In genomic region chr4:62313641-62314211, GRCm38 (mm10) we compare ENCODE assay signal across 30 mouse cellular contexts. TPM values are rescaled to one million over a fixed set of nuclear protein-coding genes. Genes with fewer than 3 reads are reported as not detected.
DNase-seq lines count a peak whose midpoint lies in the region; ATAC-seq and TF ChIP-seq lines count a peak whose summit lies in the region.
"Had no signal": no experiment of that assay in that cellular context is flagged by ENCODE, and none has a peak within 500 bp of the region (broad histone marks: within the 10 kb centered on the region; RNA-seq: fewer than 3 reads in every experiment).

No protein-coding gene starts in this region.

- no peaks in the 10 kb centered on the region for H3K9me3 ChIP-seq in liver, postnatal 0 days (ENCODE audit: low read length)
- H3K9me3 ChIP-seq in forebrain, embryonic 12.5 days = no peaks in the 10 kb centered on the region
- H3K9me3 ChIP-seq: forebrain, embryonic 15.5 days; G1E; heart, embryonic 10.5 days; heart, embryonic 15.5 days; hindbrain, embryonic 12.5 days; neural tube, embryonic 13.5 days had no signal

- no peak overlapping the region for H3K9ac ChIP-seq in liver, postnatal 0 days (replicated peaks)
- no peak overlapping the region for H3K9ac ChIP-seq in forebrain, embryonic 12.5 days
- H3K9ac ChIP-seq: forebrain, embryonic 15.5 days; heart, embryonic 15.5 days; hindbrain, embryonic 12.5 days; neural tube, embryonic 13.5 days had no signal

- H3K4me2 ChIP-seq in liver, postnatal 0 days (ENCODE audit: low read depth, low read length) = no peak overlapping the region
- H3K4me2 ChIP-seq in forebrain, embryonic 12.5 days = no peak overlapping the region
- H3K4me2 ChIP-seq: forebrain, embryonic 15.5 days; heart, embryonic 15.5 days; hindbrain, embryonic 12.5 days; midbrain, embryonic 11.5 days; neural tube, embryonic 13.5 days had no signal

- no peak for DNase-seq in layer of hippocampus, adult 2 months (ENCODE audit: low spot score in 2 of 2)
- DNase-seq in layer of hippocampus, postnatal 36 days = no peak
- peak; percentile 83 for DNase-seq in 416B (ENCODE audit: low read depth)
- DNase-seq in Patski (ENCODE audit: low read depth, low spot score) = peak; percentile 27
- no peak for DNase-seq in liver, postnatal 0 days
- DNase-seq in natural killer cell, adult 2 months (ENCODE audit: low spot score in 2 of 2) = no peak
- DNase-seq in left cerebral cortex, postnatal 14 days (ENCODE audit: low spot score in 2 of 2) = no peak
- DNase-seq: adrenal gland, postnatal 14 days; B cell, adult 2 months; cerebellum, adult 2 months; cerebellum, postnatal 25 days; gastrocnemius, postnatal 10 days; heart, postnatal 36 days; kidney, postnatal 14 days; left cerebral cortex, postnatal 4 days; lung, adult 2 months; lung, postnatal 10 days; right cerebral cortex, postnatal 4 days; thymus, postnatal 4 days had no signal

- no peaks in the 10 kb centered on the region for H3K27me3 ChIP-seq in Patski
- H3K27me3 ChIP-seq in liver, postnatal 0 days (ENCODE audit: insufficient read depth, low read length) = no peaks in the 10 kb centered on the region
- H3K27me3 ChIP-seq in forebrain, embryonic 12.5 days = no peaks in the 10 kb centered on the region
- H3K27me3 ChIP-seq: forebrain, embryonic 15.5 days; heart, embryonic 15.5 days; hindbrain, embryonic 12.5 days; neural tube, embryonic 13.5 days had no signal

- intact Hi-C loops in left cerebral cortex, postnatal 14 days (cut with DNase I) = no loop called here

- H3K27ac ChIP-seq in layer of hippocampus, adult 2 months = peak overlapping the region; percentile 51
- peak overlapping the region; percentile 32; the same call in 1 of the 2 replicates for H3K27ac ChIP-seq in liver, postnatal 0 days (ENCODE audit: low read depth)
- H3K27ac ChIP-seq in forebrain, embryonic 12.5 days = no peak overlapping the region
- H3K27ac ChIP-seq: forebrain, embryonic 15.5 days; heart, embryonic 10.5 days; heart, embryonic 15.5 days; hindbrain, embryonic 12.5 days; left cerebral cortex, adult 2 months; neural tube, embryonic 13.5 days had no signal

- 77% methylated on average over 9 of the region's 9 CpGs for WGBS in liver, postnatal 0 days (ENCODE audit: insufficient replicate concordance)
- 89% methylated on average over 9 of the region's 9 CpGs for whole genome bisulfite sequencing in forebrain, embryonic 12.5 days

- H3K36me3 ChIP-seq in liver, postnatal 0 days (replicated peaks; ENCODE audit: insufficient read depth, low read length) = peaks cover 59% of the 10 kb centered on the region
- H3K36me3 ChIP-seq in forebrain, embryonic 12.5 days (replicated peaks) = peaks cover 26% of the 10 kb centered on the region

- POLR2A ChIA-PET in Patski (lab: Charles Lee) = no interaction called here

- TF ChIP-seq EP300 in liver, postnatal 0 days (IDR thresholded peaks at IDR 0.05; ENCODE audit: low read depth) = no peak

- no peak overlapping the region for H3K4me3 ChIP-seq in layer of hippocampus, adult 2 months
- H3K4me3 ChIP-seq in liver, postnatal 0 days (ENCODE audit: low read depth, low read length) = no peak overlapping the region
- H3K4me3 ChIP-seq in forebrain, embryonic 12.5 days (replicated peaks) = no peak overlapping the region
- H3K4me3 ChIP-seq: forebrain, embryonic 15.5 days; heart, embryonic 10.5 days; heart, embryonic 15.5 days; hindbrain, embryonic 12.5 days; left cerebral cortex, adult 2 months; myocyte; neural tube, embryonic 13.5 days had no signal

- in situ Hi-C loops in Patski (cut with MboI; ENCODE audit: low pct_unique_long_range_greater_than_20kb) = no loop called here

- no peak for TF ChIP-seq CTCF in layer of hippocampus, adult 2 months (conservative IDR thresholded peaks at IDR 0.05)
- no peak for TF ChIP-seq CTCF in Patski (IDR thresholded peaks at IDR 0.05)
- TF ChIP-seq CTCF in liver, postnatal 0 days (IDR thresholded peaks at IDR 0.05; ENCODE audit: low read depth) = no peak

- H3K4me1 ChIP-seq in liver, postnatal 0 days (ENCODE audit: insufficient read depth) = no peaks in the 10 kb centered on the region
- no peaks in the 10 kb centered on the region for H3K4me1 ChIP-seq in forebrain, embryonic 12.5 days
- H3K4me1 ChIP-seq: forebrain, embryonic 15.5 days; heart, embryonic 10.5 days; heart, embryonic 15.5 days; hindbrain, embryonic 12.5 days; neural tube, embryonic 13.5 days had no signal

- CTCF ChIA-PET in Patski (lab: Charles Lee) = no interaction called here

- peak; percentile 76 for ATAC-seq in Patski
- ATAC-seq in liver, postnatal 0 days = peak; percentile 38
- ATAC-seq in forebrain, embryonic 12.5 days (ENCODE audit: low FRiP score) = no peak
- ATAC-seq: forebrain, embryonic 15.5 days; intestine, embryonic 16.5 days had no signal

RNA-seq across cellular contexts. Expression of gene Fkbp15, which starts 46.6 kb away (rescaled TPM):
- 10 to 100 TPM; 41.1 to 43.4 TPM for total RNA-seq in layer of hippocampus, adult 2 months (2021)
- total RNA-seq in layer of hippocampus, postnatal 36 days (2021) = 10 to 100 TPM; 36.9 to 41.0 TPM
- polyA plus RNA-seq in Patski (2021) = 22.5 TPM
- polyA plus RNA-seq in liver, postnatal 0 days (2015; fragmentation: Nextera tagmentation; extraction: Ambion mirVana) = 11.7 and 13.3 TPM in 2 replicates
- polyA plus RNA-seq in forebrain, embryonic 12.5 days (2016; fragmentation: Nextera tagmentation; extraction: Ambion mirVana) = 23.7 and 24.0 TPM in 2 replicates
- 10 to 100 TPM; 37.3 to 40.2 TPM for total RNA-seq in left cerebral cortex, postnatal 14 days (2021)

RNA-seq across cellular contexts. Expression of gene Slc31a1, which starts 46.8 kb away (rescaled TPM):
- 10 to 100 TPM; 11.7 to 11.9 TPM for total RNA-seq in layer of hippocampus, adult 2 months (2021)
- total RNA-seq in layer of hippocampus, postnatal 36 days (2021) = 10 to 100 TPM; 13.0 to 14.4 TPM
- 36.8 TPM for polyA plus RNA-seq in Patski (2021)
- polyA plus RNA-seq in liver, postnatal 0 days (2015; fragmentation: Nextera tagmentation; extraction: Ambion mirVana) = 50.9 and 54.3 TPM in 2 replicates
- 48.7 and 49.0 TPM in 2 replicates for polyA plus RNA-seq in forebrain, embryonic 12.5 days (2016; fragmentation: Nextera tagmentation; extraction: Ambion mirVana)
- 10 to 100 TPM; 27.9 to 29.8 TPM for total RNA-seq in left cerebral cortex, postnatal 14 days (2021)

RNA-seq across cellular contexts. Expression of gene Slc31a2, which starts 51.4 kb away (rescaled TPM):
- 10 to 100 TPM in 1 of 2 experiments, 1 to 10 TPM in 1; 9.5 to 10.2 TPM for total RNA-seq in layer of hippocampus, adult 2 months (2021)
- 10 to 100 TPM in 1 of 2 experiments, 1 to 10 TPM in 1; 9.3 to 10.5 TPM for total RNA-seq in layer of hippocampus, postnatal 36 days (2021)
- 18.8 TPM for polyA plus RNA-seq in Patski (2021)
- polyA plus RNA-seq in liver, postnatal 0 days (2015; fragmentation: Nextera tagmentation; extraction: Ambion mirVana) = 8.9 and 9.2 TPM in 2 replicates
- 7.1 and 7.4 TPM in 2 replicates for polyA plus RNA-seq in forebrain, embryonic 12.5 days (2016; fragmentation: Nextera tagmentation; extraction: Ambion mirVana)
- 1 to 10 TPM; 7.1 to 9.8 TPM for total RNA-seq in left cerebral cortex, postnatal 14 days (2021)

Comparison
In these comparisons a context has a peak if more than half of its experiments do, and no peak if none do; other contexts are left out.
1. DNase-seq: peak in 416B (single experiment) and Patski (single experiment); none in layer of hippocampus, adult 2 months (0 of 2), layer of hippocampus, postnatal 36 days (0 of 2), liver, postnatal 0 days (single experiment), natural killer cell, adult 2 months (0 of 2) and left cerebral cortex, postnatal 14 days (0 of 2).